In genomic region chr2:65670153-65670817, GRCm38 (mm10) we compare ENCODE assay signal across 15 mouse cellular contexts. TPM values are rescaled to one million over a fixed set of nuclear protein-coding genes. Genes with fewer than 3 reads are reported as not detected.
DNase-seq lines count a peak whose midpoint lies in the region; ATAC-seq and TF ChIP-seq lines count a peak whose summit lies in the region.
"Had no signal": no experiment of that assay in that cellular context is flagged by ENCODE, and none has a peak within 500 bp of the region (broad histone marks: within the 10 kb centered on the region; RNA-seq: fewer than 3 reads in every experiment).

No protein-coding gene starts in this region.

- no peak overlapping the region for H3K27ac ChIP-seq in heart, embryonic 13.5 days (replicated peaks)
- H3K27ac ChIP-seq in midbrain, embryonic 13.5 days = no peak overlapping the region; the same call in 1 of the 2 replicates
- no peak overlapping the region for H3K27ac ChIP-seq in midbrain, embryonic 11.5 days (ENCODE audit: low read depth, low read length)
- H3K27ac ChIP-seq in hindbrain, postnatal 0 days = peak overlapping the region; percentile 86
- H3K27ac ChIP-seq: midbrain, embryonic 12.5 days had no signal

- no peak for ATAC-seq in heart, embryonic 13.5 days (ENCODE audit: extremely low read depth, insufficient number of reproducible peaks, low FRiP score, low TSS enrichment)
- no peak for ATAC-seq in midbrain, embryonic 13.5 days
- ATAC-seq in midbrain, embryonic 11.5 days (ENCODE audit: low FRiP score) = no peak
- ATAC-seq in hindbrain, postnatal 0 days = 0 out of 2 replicates have a peak, but pooled peaks have one; percentile 15
- ATAC-seq: Patski had no signal

- H3K27me3 ChIP-seq in heart, embryonic 13.5 days (replicated peaks) = no peaks in the 10 kb centered on the region
- H3K27me3 ChIP-seq in midbrain, embryonic 13.5 days = no peaks in the 10 kb centered on the region
- H3K27me3 ChIP-seq in midbrain, embryonic 11.5 days (ENCODE audit: control insufficient read depth, insufficient read depth, low read length) = no peaks in the 10 kb centered on the region
- H3K27me3 ChIP-seq in hindbrain, postnatal 0 days (ENCODE audit: insufficient read depth, low read length) = no peaks in the 10 kb centered on the region
- H3K27me3 ChIP-seq: midbrain, embryonic 12.5 days had no signal

- no peak overlapping the region for H3K9ac ChIP-seq in heart, embryonic 13.5 days
- peak overlapping the region; percentile 8; the same call in 1 of the 2 replicates for H3K9ac ChIP-seq in midbrain, embryonic 13.5 days (replicated peaks)
- no peak overlapping the region for H3K9ac ChIP-seq in midbrain, embryonic 11.5 days (ENCODE audit: low read length)
- H3K9ac ChIP-seq in hindbrain, postnatal 0 days (replicated peaks; ENCODE audit: low read length) = peak overlapping the region; percentile 53
- H3K9ac ChIP-seq: midbrain, embryonic 12.5 days had no signal

- H3K4me1 ChIP-seq in heart, embryonic 13.5 days = peaks cover 4% of the 10 kb centered on the region; the same call in 1 of the 2 replicates
- peaks cover 27% of the 10 kb centered on the region for H3K4me1 ChIP-seq in midbrain, embryonic 13.5 days (replicated peaks)
- peaks cover under 1% of the 10 kb centered on the region; the same call in 1 of the 2 replicates for H3K4me1 ChIP-seq in midbrain, embryonic 11.5 days (ENCODE audit: control insufficient read depth, insufficient read depth, low read length)
- no peaks in the 10 kb centered on the region for H3K4me1 ChIP-seq in hindbrain, postnatal 0 days (ENCODE audit: insufficient read depth, low read length)

- WGBS in heart, embryonic 13.5 days = 56% methylated on average over 12 of the region's 12 CpGs
- WGBS in midbrain, embryonic 13.5 days = 58% methylated on average over 12 of the region's 12 CpGs
- WGBS in midbrain, embryonic 11.5 days = 69% methylated on average over 12 of the region's 12 CpGs
- 49% methylated on average over 12 of the region's 12 CpGs for WGBS in hindbrain, postnatal 0 days

- H3K4me3 ChIP-seq in heart, embryonic 13.5 days = no peak overlapping the region
- H3K4me3 ChIP-seq in midbrain, embryonic 13.5 days (replicated peaks) = no peak overlapping the region
- no peak overlapping the region for H3K4me3 ChIP-seq in midbrain, embryonic 11.5 days (ENCODE audit: low read depth, low read length)
- H3K4me3 ChIP-seq in hindbrain, postnatal 0 days (ENCODE audit: low read length) = peak overlapping the region; percentile 49
- H3K4me3 ChIP-seq: midbrain, embryonic 12.5 days had no signal

- H3K4me2 ChIP-seq in heart, embryonic 13.5 days = peak overlapping the region; percentile 30; the same call in 1 of the 2 replicates
- peak overlapping the region; percentile 57 for H3K4me2 ChIP-seq in midbrain, embryonic 13.5 days (replicated peaks)
- no peak overlapping the region for H3K4me2 ChIP-seq in midbrain, embryonic 11.5 days
- peak overlapping the region; percentile 55 for H3K4me2 ChIP-seq in hindbrain, postnatal 0 days (ENCODE audit: low read depth, low read length)
- H3K4me2 ChIP-seq: midbrain, embryonic 12.5 days had no signal

- no peak for TF ChIP-seq CTCF in hindbrain, postnatal 0 days (IDR thresholded peaks at IDR 0.05; ENCODE audit: low read depth)

- no peaks in the 10 kb centered on the region for H3K9me3 ChIP-seq in heart, embryonic 13.5 days
- H3K9me3 ChIP-seq in midbrain, embryonic 13.5 days = no peaks in the 10 kb centered on the region
- no peaks in the 10 kb centered on the region for H3K9me3 ChIP-seq in midbrain, embryonic 11.5 days (ENCODE audit: control insufficient read depth, low read length)
- no peaks in the 10 kb centered on the region for H3K9me3 ChIP-seq in hindbrain, postnatal 0 days (ENCODE audit: low read length)
- H3K9me3 ChIP-seq: midbrain, embryonic 12.5 days had no signal

- no peaks in the 10 kb centered on the region for H3K36me3 ChIP-seq in heart, embryonic 13.5 days
- H3K36me3 ChIP-seq in midbrain, embryonic 13.5 days = no peaks in the 10 kb centered on the region
- no peaks in the 10 kb centered on the region for H3K36me3 ChIP-seq in midbrain, embryonic 11.5 days (ENCODE audit: control insufficient read depth, insufficient read depth, low read length)
- H3K36me3 ChIP-seq in hindbrain, postnatal 0 days (ENCODE audit: insufficient read depth, low read length) = no peaks in the 10 kb centered on the region
- H3K36me3 ChIP-seq: midbrain, embryonic 12.5 days had no signal

- DNase-seq in heart, adult 8-10 months (ENCODE audit: low spot score) = no peak
- DNase-seq in midbrain, embryonic 11.5 days (ENCODE audit: low spot score, missing footprints) = no peak
- DNase-seq in cerebellum, adult 9-10 months = peak; percentile 65
- peak; percentile 37 for DNase-seq in hindbrain, postnatal 0 days (ENCODE audit: low spot score)
- no peak for DNase-seq in adipocyte (ENCODE audit: low spot score)
- no peak for DNase-seq in layer of hippocampus, adult 8-10 months (ENCODE audit: low spot score in 2 of 2)
- DNase-seq: adrenal gland, adult 8-10 months; kidney, adult 18-20 months; layer of hippocampus, adult 9-11 months; liver; thymus, adult 18-20 months had no signal

RNA-seq across cellular contexts. Expression of gene Scn2a, which starts 49.7 kb away (rescaled TPM):
- 0.92 and 1.0 TPM in 2 replicates for polyA plus RNA-seq in heart, embryonic 13.5 days (2015; fragmentation: Nextera tagmentation; extraction: Ambion mirVana)
- total RNA-seq in heart, adult 8-10 months (2022) = under 1 TPM; 0.33 to 0.60 (median 0.47) TPM
- polyA plus RNA-seq in midbrain, embryonic 13.5 days (2015; fragmentation: Nextera tagmentation; extraction: Ambion mirVana) = 28.5 and 32.1 TPM in 2 replicates
- polyA plus RNA-seq in midbrain, embryonic 11.5 days (2014; fragmentation: Nextera tagmentation; extraction: Ambion mirVana) = 8.9 and 9.5 TPM in 2 replicates
- total RNA-seq in hindbrain, postnatal 0 days (2014; rRNA removed) = 83.0 and 85.7 TPM in 2 replicates
- 56.7 and 59.6 TPM in 2 replicates for polyA plus RNA-seq in hindbrain, postnatal 0 days (2015; fragmentation: Nextera tagmentation; extraction: Ambion mirVana)
- total RNA-seq in layer of hippocampus, adult 8-10 months (2022) = 100 to 1,000 TPM; 216 to 259 (median 245) TPM

Comparison
In these comparisons a context has a peak if more than half of its experiments do, and no peak if none do; other contexts are left out.
1. H3K9ac ChIP-seq: peak in midbrain, embryonic 13.5 days (single experiment) and hindbrain, postnatal 0 days (single experiment); none in heart, embryonic 13.5 days (single experiment) and midbrain, embryonic 11.5 days (single experiment).
2. DNase-seq: peak in cerebellum, adult 9-10 months (single experiment) and hindbrain, postnatal 0 days (single experiment); none in heart, adult 8-10 months (single experiment), midbrain, embryonic 11.5 days (single experiment), adipocyte (single experiment) and layer of hippocampus, adult 8-10 months (0 of 2).